Mouse (Mus musculus) heart, postnatal 0 days (tissue): ENCODE results near the gene Dlk2. TPM values are rescaled to one million over a fixed set of nuclear protein-coding genes. Genes with fewer than 3 reads are reported as not detected.

Experiments used
- ATAC-seq: fragments of 200-750 bp; cut with Nextera tagmentation; 2 replicates; pipeline ENCODE4 v1.8.0; 2017; ENCODE audit warnings: low read depth, moderate number of reproducible peaks, moderate library complexity; ENCODE audit not compliant: insufficient read depth
- DNase-seq: peaks from one replicate; pipeline ENCODE4 v3.0.0-alpha.2; 2016; ENCODE audit warnings: low spot score
- H3K27ac ChIP-seq: fragments of 300-500 bp; sonication (generic); 2 replicates; pipeline ENCODE4 v1.5.1; 2014; ENCODE audit warnings: low read depth, mild to moderate bottlenecking
- H3K27me3 ChIP-seq: fragments of 300-500 bp; sonication (generic); 2 replicates; pipeline ENCODE4 v1.6.1; 2014; ENCODE audit warnings: low read length, mixed read lengths; ENCODE audit not compliant: control insufficient read depth, insufficient read depth
- H3K36me3 ChIP-seq: fragments of 300-500 bp; sonication (generic); replicated peaks from 2 replicates; pipeline ENCODE4 v1.6.1; 2014; ENCODE audit warnings: low read length, mixed read lengths; ENCODE audit not compliant: control insufficient read depth, insufficient read depth
- H3K4me1 ChIP-seq: fragments of 300-500 bp; sonication (generic); 2 replicates; pipeline ENCODE4 v1.6.1; 2014; ENCODE audit warnings: antibody characterized with exemption; ENCODE audit not compliant: control insufficient read depth, insufficient read depth
- H3K4me2 ChIP-seq: fragments of 300-500 bp; sonication (generic); 2 replicates; pipeline ENCODE4 v1.6.1; 2014; ENCODE audit warnings: low read depth, mild to moderate bottlenecking, low read length, moderate library complexity
- H3K4me3 ChIP-seq: fragments of 300-500 bp; sonication (generic); 2 replicates; pipeline ENCODE4 v1.5.1; 2014; ENCODE audit warnings: low read depth, low read length
- H3K9ac ChIP-seq: fragments of 300-500 bp; sonication (generic); replicated peaks from 2 replicates; pipeline ENCODE4 v1.6.1; 2014; ENCODE audit warnings: low read depth, low read length, mixed read lengths
- H3K9me3 ChIP-seq: fragments of 300-500 bp; sonication (generic); replicated peaks from 2 replicates; pipeline ENCODE4 v1.6.1; 2016; ENCODE audit warnings: low read length; ENCODE audit not compliant: control insufficient read depth
- CTCF ChIP-seq: IDR thresholded peaks from 2 replicates; pipeline ENCODE4 v1.5.1; 2016; ENCODE audit warnings: antibody characterized with exemption, control low read depth, low read depth
- EP300 ChIP-seq: IDR thresholded peaks from 2 replicates; pipeline ENCODE4 v1.6.1; 2016; ENCODE audit warnings: antibody characterized with exemption, low read depth
- WGBS: fragments of 180-500 bp; shearing (Covaris S2); extraction: QIAGEN DNeasy Blood & Tissue Kit; methylation state at CpG from one replicate; pipeline ENCODE4 v1.1.7; 2014; 5-methylcytosine and 5-hydroxymethylcytosine counted together
- polyA plus RNA-seq: library from polyadenylated mRNA; unstranded; fragments of >200 nt; fragmentation: Nextera tagmentation; extraction: Ambion mirVana; gene quantifications from 2 replicates; pipeline ENCODE4 v1.2.1, GENCODE M21; 2015
- total RNA-seq: library from RNA; depleted of rRNA; stranded (reverse); fragments of >200 nt; gene quantifications from 2 replicates; pipeline ENCODE4 v1.2.3, GENCODE M21; 2014; ENCODE audit warnings: low replicate concordance

Gene Dlk2
- total and polyA plus RNA-seq, 2 experiments from 2014 or later = 0.16 TPM; not detected in 1

DNA sequence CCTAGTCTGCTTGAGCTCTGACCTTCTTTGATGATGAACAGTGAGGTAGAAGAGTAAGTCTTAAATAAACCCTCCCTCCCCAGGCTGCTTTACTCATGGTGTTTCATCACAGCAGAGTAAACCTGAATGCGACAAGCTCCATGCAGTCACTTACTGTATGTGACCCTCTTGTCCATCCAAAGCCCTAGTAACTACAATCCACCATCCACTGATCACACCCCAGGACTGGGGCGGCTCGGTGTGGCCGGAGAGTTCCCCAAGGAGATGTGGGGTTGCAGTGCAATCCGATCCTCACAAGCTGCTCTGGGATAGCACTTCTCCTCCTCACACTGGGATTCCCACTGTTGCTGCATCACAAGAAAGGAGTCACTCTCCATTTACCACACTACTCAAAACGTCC, 22.8 kb upstream of the Dlk2 start:
- peaks cover 32% of the 10 kb centered on the region for H3K36me3 ChIP-seq
- peak overlapping the region; percentile 57 for H3K27ac ChIP-seq
- no peaks in the 10 kb centered on the region for H3K9me3 ChIP-seq
- no peak overlapping the region for H3K4me3 ChIP-seq
- H3K4me1 ChIP-seq = peaks cover 18% of the 10 kb centered on the region
- H3K27me3 ChIP-seq = no peaks in the 10 kb centered on the region
- 75% methylated on average over 6 of the region's 6 CpGs for WGBS
- TF ChIP-seq EP300 = no peak
- no peak for TF ChIP-seq CTCF
- no peak for DNase-seq
- peak overlapping the region; percentile 33; the same call in 1 of the 2 replicates for H3K9ac ChIP-seq
- no peak overlapping the region for H3K4me2 ChIP-seq
- ATAC-seq = no peak

DNA sequence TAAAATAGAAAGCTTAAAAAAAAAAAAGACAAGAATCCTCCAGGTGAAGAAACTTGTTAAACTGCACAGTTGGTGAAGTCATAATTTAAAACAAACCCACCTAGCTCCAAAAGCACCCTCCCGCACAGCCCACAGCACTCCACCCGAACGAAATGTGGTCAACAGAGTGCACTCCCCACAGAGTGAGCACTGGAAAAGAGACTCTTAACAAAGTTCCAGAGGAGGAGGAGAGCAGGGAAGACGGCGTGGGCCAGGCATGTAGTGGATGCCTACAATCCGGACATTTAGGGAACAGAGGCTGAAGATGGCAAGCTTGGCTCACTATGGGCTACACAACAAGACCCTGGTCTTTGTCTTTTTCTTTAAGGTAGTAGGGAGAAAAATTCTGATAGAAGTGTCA, 22.2 kb upstream of the Dlk2 start:
- no peak for DNase-seq
- ATAC-seq = no peak
- Histone ChIP-seq H3K9me3 (no peaks in the 10 kb centered on the region), H3K9ac (no peak overlapping the region), H3K4me3 (no peak overlapping the region), H3K4me2 (no peak overlapping the region), H3K27ac (no peak overlapping the region), H3K27me3 (no peaks in the 10 kb centered on the region), H3K36me3 (peaks cover 35% of the 10 kb centered on the region), H3K4me1 (peaks cover 18% of the 10 kb centered on the region)
- TF ChIP-seq CTCF (no peak), EP300 (no peak)
- WGBS = 85% methylated on average over 6 of the region's 6 CpGs

DNA sequence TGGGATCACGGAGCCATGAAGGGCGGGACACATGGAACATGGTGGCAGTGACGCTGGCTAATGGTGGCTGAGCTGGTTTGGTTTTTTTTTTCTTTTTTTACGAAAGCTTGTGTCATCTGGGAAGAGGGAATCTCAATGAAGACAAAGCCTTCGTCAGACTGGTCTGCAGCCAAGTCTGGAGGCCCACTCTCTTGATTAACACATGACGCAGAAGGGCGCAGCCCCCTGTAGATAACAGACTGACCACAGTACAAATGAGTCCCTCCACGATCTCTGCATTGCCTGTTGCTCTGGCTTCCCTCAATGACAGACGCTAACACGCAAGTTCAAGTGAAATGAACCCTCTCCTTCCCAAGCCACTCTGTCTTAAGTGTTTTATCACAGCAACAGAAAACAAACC, 21.7 kb upstream of the Dlk2 start:
- no peaks in the 10 kb centered on the region for H3K9me3 ChIP-seq
- peaks cover 36% of the 10 kb centered on the region for H3K36me3 ChIP-seq
- ATAC-seq (no peak), DNase-seq (no peak)
- no peak overlapping the region for H3K4me2 ChIP-seq
- TF ChIP-seq CTCF (no peak), EP300 (no peak)
- 64% methylated on average over 10 of the region's 10 CpGs for WGBS
- no peak overlapping the region for H3K27ac ChIP-seq
- no peak overlapping the region for H3K9ac ChIP-seq
- no peaks in the 10 kb centered on the region for H3K27me3 ChIP-seq
- peaks cover 15% of the 10 kb centered on the region for H3K4me1 ChIP-seq
- H3K4me3 ChIP-seq = no peak overlapping the region

DNA sequence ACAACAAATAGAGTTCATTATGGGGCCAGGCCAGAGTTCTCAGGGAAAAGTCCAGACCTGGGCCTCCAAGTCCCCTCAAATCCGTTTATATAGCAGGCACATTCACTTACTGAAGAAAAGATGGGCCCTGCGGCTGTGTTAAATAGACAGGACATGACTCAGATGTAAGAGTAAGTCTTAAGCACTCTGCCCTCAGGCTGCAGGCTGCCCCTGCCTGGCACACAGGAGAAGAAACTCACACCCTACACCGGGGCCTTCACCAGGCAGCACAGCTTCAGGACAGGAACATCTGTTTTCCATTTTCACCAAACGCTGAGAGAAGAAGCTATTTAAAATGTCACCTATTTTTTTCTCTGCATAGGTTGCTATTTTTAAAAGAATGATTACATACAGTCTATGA, 19.6 kb upstream of the Dlk2 start:
- peaks cover 27% of the 10 kb centered on the region for H3K4me1 ChIP-seq
- no peak overlapping the region for H3K4me2 ChIP-seq
- ATAC-seq = no peak
- TF ChIP-seq CTCF = no peak
- no peak for TF ChIP-seq EP300
- H3K27me3 ChIP-seq = no peaks in the 10 kb centered on the region
- DNase-seq = no peak
- H3K4me3 ChIP-seq = no peak overlapping the region
- 0 out of 2 replicates have a peak overlapping the region, but pooled peaks have one; percentile 23 for H3K9ac ChIP-seq
- 60% methylated on average over 4 of the region's 4 CpGs for WGBS
- no peaks in the 10 kb centered on the region for H3K9me3 ChIP-seq
- peaks cover 25% of the 10 kb centered on the region for H3K36me3 ChIP-seq
- peak overlapping the region; percentile 60 for H3K27ac ChIP-seq

DNA sequence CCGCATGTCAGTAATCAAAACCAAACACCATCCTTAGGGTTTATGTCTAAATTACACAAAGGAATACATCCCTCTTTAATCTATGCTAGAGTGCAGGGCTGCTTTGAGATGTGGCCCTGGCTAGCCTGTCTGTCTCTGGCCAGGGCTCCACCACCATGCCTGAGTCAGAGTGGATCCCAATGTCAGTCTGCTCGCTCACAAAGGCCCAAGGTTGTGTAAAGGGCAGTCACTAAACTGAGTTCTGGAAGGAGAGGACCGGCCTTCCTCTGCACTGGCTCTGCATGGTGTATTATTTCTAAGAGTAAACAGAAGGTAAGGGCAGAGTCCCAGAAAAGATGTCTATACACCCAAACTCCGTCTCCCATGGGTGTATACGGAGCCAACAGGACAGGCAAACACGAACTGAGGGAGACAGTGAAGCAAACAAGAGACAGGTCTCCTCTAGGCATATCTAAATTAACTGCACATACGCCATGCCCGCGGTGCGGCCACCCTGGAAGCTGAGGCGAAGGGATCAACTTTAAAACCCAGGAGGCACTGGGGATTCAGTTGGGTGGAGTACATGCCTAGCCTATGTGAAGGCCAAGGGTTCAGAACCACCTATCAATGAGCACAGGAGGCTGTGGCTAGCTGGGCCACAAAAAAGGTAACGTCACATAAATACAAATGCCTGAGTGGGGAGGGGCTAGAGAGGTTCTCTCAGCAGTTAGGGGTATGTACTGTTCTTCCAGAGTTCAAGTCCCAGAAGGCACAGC, 19.0 kb upstream of the Dlk2 start:
- Histone ChIP-seq H3K4me1 (peaks cover 27% of the 10 kb centered on the region), H3K4me3 (no peak overlapping the region), H3K4me2 (no peak overlapping the region), H3K27ac (peak overlapping the region; percentile 60; the same call in 1 of the 2 replicates), H3K9me3 (no peaks in the 10 kb centered on the region), H3K36me3 (peaks cover 25% of the 10 kb centered on the region), H3K27me3 (no peaks in the 10 kb centered on the region), H3K9ac (0 out of 2 replicates have a peak overlapping the region, but pooled peaks have one; percentile 17)
- no peak for TF ChIP-seq EP300
- TF ChIP-seq CTCF = no peak
- 82% methylated on average over 12 of the region's 12 CpGs for WGBS
- DNase-seq = no peak
- no peak for ATAC-seq
